Mouse (Mus musculus): ENCODE measurements around the gene Dctn1.

DNA sequence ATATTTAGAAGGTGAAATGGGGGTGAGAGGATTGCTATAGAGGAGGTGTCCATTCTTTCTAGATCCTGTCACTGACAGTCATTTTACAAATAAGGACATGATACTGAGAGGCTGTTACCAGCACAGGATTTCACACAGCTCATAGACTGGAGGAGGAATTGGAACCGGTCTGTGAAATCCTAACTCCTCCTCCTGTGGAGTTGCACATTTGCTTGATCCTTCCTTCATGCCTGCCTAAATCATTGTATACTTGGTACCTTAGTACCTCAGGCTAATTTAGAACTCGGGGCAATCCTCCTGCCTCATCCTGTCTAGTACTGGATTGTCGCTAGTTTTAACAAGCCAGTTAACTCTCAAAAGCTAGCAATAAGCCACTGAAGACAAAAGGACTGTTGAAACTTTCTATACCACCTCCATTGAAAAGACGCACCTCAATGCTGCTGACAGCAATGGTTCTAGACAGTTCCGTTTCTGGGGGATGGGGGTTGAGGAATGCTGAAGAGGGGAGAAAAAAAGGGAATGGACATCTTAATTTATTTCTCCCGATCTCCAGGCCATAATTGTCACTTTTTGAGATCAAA lies 604 bp upstream of the Dctn1 start:
- TF ChIP-seq CTCF (IDR thresholded peaks at IDR 0.05; ENCODE audit: low read depth, low read length), result no peak
- TF ChIP-seq TAL1 (conservative IDR thresholded peaks at IDR 0.05; ENCODE audit: low read depth, low read length), result no peak
- TF ChIP-seq POLR2AphosphoS5 (IDR thresholded peaks at IDR 0.05; ENCODE audit: insufficient replicate concordance, low read depth, low read length), result no peak
- no peak for TF ChIP-seq GATA1 (IDR thresholded peaks at IDR 0.05; ENCODE audit: borderline replicate concordance, low read length)
- TF ChIP-seq GATA2 (IDR thresholded peaks at IDR 0.05; ENCODE audit: borderline replicate concordance, low read depth, low read length), result no peak

All from G1E (cell line).